Mouse (Mus musculus) left cerebral cortex, adult 2 months (tissue): ENCODE measurements at regions not wholly inside any gene's neighbourhood (a gene's known extent, or its start where the extent isn't known, plus 50 kb on each side); places are given as distances from the start of the nearest gene placed in this dataset.
A peak's percentile ranks its signal among the peaks of the same experiment; 100 is the strongest.
"Not testable (repeated sequence)": the region's sequence is repeated elsewhere in the genome, so short reads cannot be mapped to it uniquely, and the experiment has no call there.

ENCODE experiments used
- DNase-seq, 2 experiments: peaks; one replicate each; pipeline ENCODE4 v3.0.0; 2021 to 2022; ENCODE audit warnings: low spot score in 2 of 2, mixed read lengths in 1 of 2; ENCODE audit errors: extremely low spot score in 1 of 2
- H3K27ac ChIP-seq: fragments of 200-600 bp; 2 replicates; pipeline ENCODE4 v1.8.1; 2022
- H3K4me3 ChIP-seq: fragments of 200-600 bp; 2 replicates; pipeline ENCODE4 v1.8.1; 2022
- intact Hi-C: fragments of 180-260 bp; cut with DNase I; formaldehyde crosslinking; loops from one replicate; pipeline ENCODE4 v1.15.1; 2025

GRCm38 (mm10) chrX:4440381-4440780 lies 69.9 kb downstream of the Btbd35f17 start:
- peak in 1 of 2 experiments; percentile 4 for DNase-seq
- H3K4me3 ChIP-seq, intact Hi-C loops, H3K27ac ChIP-seq: not testable (repeated sequence)
